In genomic region chr3:103099667-103100066, GRCm38 (mm10) we compare ENCODE assay signal across 20 mouse cellular contexts. TPM values are rescaled to one million over a fixed set of nuclear protein-coding genes. Genes with fewer than 3 reads are reported as not detected.
DNase-seq lines count a peak whose midpoint lies in the region; ATAC-seq and TF ChIP-seq lines count a peak whose summit lies in the region.
"Had no signal": no experiment of that assay in that cellular context is flagged by ENCODE, and none has a peak within 500 bp of the region (broad histone marks: within the 10 kb centered on the region; RNA-seq: fewer than 3 reads in every experiment).

No protein-coding gene starts in this region.

- no peak overlapping the region for H3K4me3 ChIP-seq in left cerebral cortex, adult 2 months
- H3K4me3 ChIP-seq: embryonic facial prominence, embryonic 13.5 days; heart, embryonic 12.5 days; hindbrain, embryonic 13.5 days; limb, embryonic 12.5 days; neural tube, embryonic 13.5 days had no signal

- peak; percentile 52 for DNase-seq in CD4-positive, CD25-positive, alpha-beta regulatory T cell, adult 2 months (ENCODE audit: low read depth, low spot score)
- DNase-seq in left cerebral cortex, adult 2 months (ENCODE audit: extremely low spot score in 1 of 2, low spot score in 2 of 2) = no peak
- no peak for DNase-seq in left cerebral cortex, adult 18-20 months (ENCODE audit: low spot score in 2 of 2)
- peak; percentile 31 for DNase-seq in 3T3-L1 (ENCODE audit: low read depth, low spot score)
- peak; percentile 47 for DNase-seq in ZHBTc4 (ENCODE audit: low read depth, low spot score)
- DNase-seq in frontal cortex, adult 2 months (ENCODE audit: extremely low spot score in 1 of 2, low spot score in 1 of 2) = no peak
- no peak for DNase-seq in urinary bladder, adult 2 months (ENCODE audit: low spot score)
- DNase-seq: adrenal gland, postnatal 25 days; cerebellum, postnatal 36 days; lung, postnatal 4 days; midbrain, embryonic 14.5 days; right cerebral cortex, postnatal 14 days; thymus, postnatal 25 days had no signal

- no peak overlapping the region for H3K27ac ChIP-seq in left cerebral cortex, adult 2 months
- H3K27ac ChIP-seq: embryonic facial prominence, embryonic 13.5 days; hindbrain, embryonic 13.5 days; limb, embryonic 12.5 days; neural tube, embryonic 13.5 days had no signal

- ATAC-seq in CD4-positive, CD25-positive, alpha-beta regulatory T cell, adult 4 months = no peak

- intact Hi-C loops in left cerebral cortex, adult 2 months (cut with DNase I) = loop anchor here (5.0 kb wide), 2 partner anchors 53 to 73 kb away; partner anchors contain the start of gene Bcas2

- TF ChIP-seq CTCF in left cerebral cortex, adult 2 months (IDR thresholded peaks at IDR 0.05) = peak; percentile 42

RNA-seq across cellular contexts. Expression of gene Dennd2c, which starts 2.7 kb away (rescaled TPM):
- 1 to 10 TPM; 1.4 to 1.6 TPM for polyA plus RNA-seq in CD4-positive, CD25-positive, alpha-beta regulatory T cell, adult 4 months (2017; shearing (Covaris generic))
- under 1 TPM; 0.40 to 0.41 TPM for total RNA-seq in left cerebral cortex, adult 2 months (2021)
- under 1 TPM; 0.21 to 0.30 TPM for total RNA-seq in left cerebral cortex, adult 18-20 months (2021)
- 1.3 and 1.5 TPM in 2 replicates for polyA plus RNA-seq in frontal cortex, adult 2 months (2012; rRNA removed)
- polyA plus RNA-seq in urinary bladder, adult 2 months (2012; rRNA removed) = 5.2 and 5.4 TPM in 2 replicates

RNA-seq across cellular contexts. Expression of gene Ampd1, which starts 25.9 kb away (rescaled TPM):
- polyA plus RNA-seq in CD4-positive, CD25-positive, alpha-beta regulatory T cell, adult 4 months (2017; shearing (Covaris generic)) = 1 to 10 TPM; 3.9 to 7.1 TPM
- total RNA-seq in left cerebral cortex, adult 2 months (2021) = not detected
- total RNA-seq in left cerebral cortex, adult 18-20 months (2021) = not detected
- not detected in 2 replicates for polyA plus RNA-seq in frontal cortex, adult 2 months (2012; rRNA removed)
- polyA plus RNA-seq in urinary bladder, adult 2 months (2012; rRNA removed) = 0.11 TPM in 1 of 2 replicates, not detected in the other
- total RNA-seq: adrenal gland, postnatal 25 days; layer of hippocampus, postnatal 14 days had no signal
- polyA plus RNA-seq: heart, embryonic 12.5 days; hindbrain, embryonic 13.5 days; midbrain, embryonic 14.5 days; neural tube, embryonic 13.5 days had no signal

RNA-seq across cellular contexts. Expression of gene Nras, which starts 41.6 kb away (rescaled TPM):
- 100 to 1,000 TPM; 106 to 107 TPM for polyA plus RNA-seq in CD4-positive, CD25-positive, alpha-beta regulatory T cell, adult 4 months (2017; shearing (Covaris generic))
- total RNA-seq in left cerebral cortex, adult 2 months (2021) = 10 to 100 TPM; 60.0 to 69.0 TPM
- total RNA-seq in left cerebral cortex, adult 18-20 months (2021) = 10 to 100 TPM; 59.2 to 66.1 TPM
- 34.4 and 34.5 TPM in 2 replicates for polyA plus RNA-seq in frontal cortex, adult 2 months (2012; rRNA removed)
- 32.4 and 36.7 TPM in 2 replicates for polyA plus RNA-seq in urinary bladder, adult 2 months (2012; rRNA removed)

Comparison
In these comparisons a context has a peak if more than half of its experiments do, and no peak if none do; other contexts are left out.
1. DNase-seq: peak in CD4-positive, CD25-positive, alpha-beta regulatory T cell, adult 2 months (single experiment), 3T3-L1 (single experiment) and ZHBTc4 (single experiment); none in left cerebral cortex, adult 2 months (0 of 2), left cerebral cortex, adult 18-20 months (0 of 2), frontal cortex, adult 2 months (0 of 2) and urinary bladder, adult 2 months (single experiment).